In genomic region chr2:73657961-73658360, GRCm38 (mm10) we compare ENCODE assay signal across 21 mouse cellular contexts.
DNase-seq lines count a peak whose midpoint lies in the region; ATAC-seq and TF ChIP-seq lines count a peak whose summit lies in the region.
"Had no signal": no experiment of that assay in that cellular context is flagged by ENCODE, and none has a peak within 500 bp of the region (broad histone marks: within the 10 kb centered on the region; RNA-seq: fewer than 3 reads in every experiment).

No protein-coding gene starts in this region.

- H3K9ac ChIP-seq in embryonic facial prominence, embryonic 12.5 days: no peak overlapping the region
- H3K9ac ChIP-seq in lung, postnatal 0 days (replicated peaks; ENCODE audit: low read depth): no peak overlapping the region
- no peak overlapping the region for H3K9ac ChIP-seq in embryonic facial prominence, embryonic 15.5 days
- H3K9ac ChIP-seq: hindbrain, embryonic 14.5 days; intestine, embryonic 15.5 days; liver, postnatal 0 days; stomach, embryonic 15.5 days had no signal

- H3K27ac ChIP-seq in embryonic facial prominence, embryonic 12.5 days: 0 out of 2 replicates have a peak overlapping the region, but pooled peaks have one; percentile 30
- no peak overlapping the region for H3K27ac ChIP-seq in embryonic facial prominence, embryonic 10.5 days (replicated peaks)
- H3K27ac ChIP-seq in layer of hippocampus, adult 2 months: peak overlapping the region; percentile 97
- peak overlapping the region; percentile 6; the same call in 1 of the 2 replicates for H3K27ac ChIP-seq in lung, postnatal 0 days (ENCODE audit: low read length)
- 0 out of 2 replicates have a peak overlapping the region, but pooled peaks have one; percentile 7 for H3K27ac ChIP-seq in embryonic facial prominence, embryonic 15.5 days (replicated peaks)
- H3K27ac ChIP-seq: forebrain, embryonic 10.5 days; hindbrain, embryonic 14.5 days; intestine, embryonic 15.5 days; limb, embryonic 10.5 days; stomach, embryonic 15.5 days had no signal

- H3K27me3 ChIP-seq in embryonic facial prominence, embryonic 12.5 days: no peaks in the 10 kb centered on the region
- no peaks in the 10 kb centered on the region for H3K27me3 ChIP-seq in embryonic facial prominence, embryonic 10.5 days (replicated peaks; ENCODE audit: low read depth, poor library complexity, severe bottlenecking)
- no peaks in the 10 kb centered on the region for H3K27me3 ChIP-seq in lung, postnatal 0 days (replicated peaks; ENCODE audit: insufficient read depth, low read length)
- H3K27me3 ChIP-seq in embryonic facial prominence, embryonic 15.5 days: no peaks in the 10 kb centered on the region
- H3K27me3 ChIP-seq: intestine, embryonic 15.5 days; stomach, embryonic 15.5 days had no signal

- H3K36me3 ChIP-seq in embryonic facial prominence, embryonic 12.5 days: no peaks in the 10 kb centered on the region
- H3K36me3 ChIP-seq in embryonic facial prominence, embryonic 10.5 days (replicated peaks): no peaks in the 10 kb centered on the region
- no peaks in the 10 kb centered on the region for H3K36me3 ChIP-seq in lung, postnatal 0 days (ENCODE audit: insufficient read depth, low read length)
- H3K36me3 ChIP-seq in embryonic facial prominence, embryonic 15.5 days: no peaks in the 10 kb centered on the region
- H3K36me3 ChIP-seq: forebrain, embryonic 10.5 days; G1E; intestine, embryonic 15.5 days; limb, embryonic 10.5 days; stomach, embryonic 15.5 days had no signal

- H3K4me1 ChIP-seq in embryonic facial prominence, embryonic 12.5 days: peaks cover 20% of the 10 kb centered on the region
- H3K4me1 ChIP-seq in embryonic facial prominence, embryonic 10.5 days: peaks cover 30% of the 10 kb centered on the region
- H3K4me1 ChIP-seq in lung, postnatal 0 days (ENCODE audit: insufficient read depth, low read depth, low read length): no peaks in the 10 kb centered on the region
- H3K4me1 ChIP-seq in embryonic facial prominence, embryonic 15.5 days: peaks cover 24% of the 10 kb centered on the region; the same call in 1 of the 2 replicates

- WGBS in embryonic facial prominence, embryonic 12.5 days: 80% methylated on average over 3 of the region's 3 CpGs
- WGBS in embryonic facial prominence, embryonic 10.5 days: 89% methylated on average over 3 of the region's 3 CpGs
- WGBS in lung, postnatal 0 days: 63% methylated on average over 3 of the region's 3 CpGs
- WGBS in embryonic facial prominence, embryonic 15.5 days: 57% methylated on average over 3 of the region's 3 CpGs

- no peak overlapping the region for H3K4me3 ChIP-seq in embryonic facial prominence, embryonic 12.5 days
- H3K4me3 ChIP-seq in embryonic facial prominence, embryonic 10.5 days: no peak overlapping the region
- peak overlapping the region; percentile 58 for H3K4me3 ChIP-seq in layer of hippocampus, adult 2 months
- no peak overlapping the region for H3K4me3 ChIP-seq in lung, postnatal 0 days (ENCODE audit: low read depth, low read length)
- H3K4me3 ChIP-seq in embryonic facial prominence, embryonic 15.5 days (replicated peaks): no peak overlapping the region
- H3K4me3 ChIP-seq: forebrain, embryonic 10.5 days; intestine, embryonic 15.5 days; limb, embryonic 10.5 days; stomach, embryonic 15.5 days had no signal

- H3K9me3 ChIP-seq in embryonic facial prominence, embryonic 12.5 days: no peaks in the 10 kb centered on the region
- H3K9me3 ChIP-seq in embryonic facial prominence, embryonic 10.5 days: no peaks in the 10 kb centered on the region
- no peaks in the 10 kb centered on the region for H3K9me3 ChIP-seq in lung, postnatal 0 days (ENCODE audit: low read length)
- H3K9me3 ChIP-seq in embryonic facial prominence, embryonic 15.5 days (replicated peaks): no peaks in the 10 kb centered on the region
- H3K9me3 ChIP-seq: forebrain, embryonic 10.5 days; G1E; intestine, embryonic 15.5 days; limb, embryonic 10.5 days; stomach, embryonic 15.5 days had no signal

- no peak for DNase-seq in embryonic facial prominence, embryonic 10.5 days (ENCODE audit: low spot score)
- DNase-seq in layer of hippocampus, adult 2 months (ENCODE audit: low spot score in 2 of 2): peak in 1 of 2 experiments; percentile 36
- DNase-seq in layer of hippocampus, postnatal 25 days (ENCODE audit: extremely low spot score in 1 of 2, low spot score in 1 of 2): no peak
- DNase-seq in lung, postnatal 0 days (ENCODE audit: low spot score): no peak
- DNase-seq in lung, postnatal 14 days: no peak
- no peak for DNase-seq in retina, embryonic 14.5 days (ENCODE audit: low spot score)
- DNase-seq: cerebellum, adult 11 months; cerebellum, postnatal 10 days; gastrocnemius, postnatal 36 days; liver, postnatal 0 days; thymus, adult 18-20 months had no signal

- no peak overlapping the region for H3K4me2 ChIP-seq in embryonic facial prominence, embryonic 12.5 days (replicated peaks)
- H3K4me2 ChIP-seq in lung, postnatal 0 days (replicated peaks; ENCODE audit: low read depth, low read length): peak overlapping the region; percentile 8; the same call in 1 of the 2 replicates
- H3K4me2 ChIP-seq in embryonic facial prominence, embryonic 15.5 days (replicated peaks): no peak overlapping the region
- H3K4me2 ChIP-seq: heart, embryonic 11.5 days; hindbrain, embryonic 14.5 days; intestine, embryonic 15.5 days; stomach, embryonic 15.5 days had no signal

- TF ChIP-seq CTCF in layer of hippocampus, adult 2 months (conservative IDR thresholded peaks at IDR 0.05): no peak
- TF ChIP-seq CTCF in lung, postnatal 0 days (IDR thresholded peaks at IDR 0.05): no peak

- no peak for TF ChIP-seq EP300 in lung, postnatal 0 days (IDR thresholded peaks at IDR 0.05)

- no peak for ATAC-seq in embryonic facial prominence, embryonic 12.5 days (ENCODE audit: insufficient number of reproducible peaks, insufficient read depth, low FRiP score, low TSS enrichment)
- no peak for ATAC-seq in lung, postnatal 0 days
- no peak for ATAC-seq in embryonic facial prominence, embryonic 15.5 days (ENCODE audit: insufficient number of reproducible peaks, low FRiP score, low TSS enrichment, low read depth)
- ATAC-seq: CD4-positive, CD25-positive, alpha-beta regulatory T cell, adult 4 months; intestine, embryonic 15.5 days; liver, postnatal 0 days had no signal
